Mouse (Mus musculus) adrenal gland, adult 18-20 months (tissue): Measurements from ENCODE around the gene Pigk. TPM values are rescaled to one million over a fixed set of nuclear protein-coding genes. Genes with fewer than 3 reads are reported as not detected.
A peak's percentile ranks its signal among the peaks of the same experiment; 100 is the strongest.

ENCODE experiments used
- DNase-seq, 2 experiments: peaks; one replicate each; pipeline ENCODE4 v3.0.0; 2021 to 2022; ENCODE audit warnings: low spot score in 2 of 2
- total RNA-seq, 2 experiments: library from RNA; stranded (reverse); gene quantifications; 1 replicate in 1 of 2; 2 replicates in 1 of 2; pipeline ENCODE4 v1.2.3; 2021

The Pigk gene
- total RNA-seq, 2 experiments from 2014 or later = 50.6 to 63.5 TPM

DNA sequence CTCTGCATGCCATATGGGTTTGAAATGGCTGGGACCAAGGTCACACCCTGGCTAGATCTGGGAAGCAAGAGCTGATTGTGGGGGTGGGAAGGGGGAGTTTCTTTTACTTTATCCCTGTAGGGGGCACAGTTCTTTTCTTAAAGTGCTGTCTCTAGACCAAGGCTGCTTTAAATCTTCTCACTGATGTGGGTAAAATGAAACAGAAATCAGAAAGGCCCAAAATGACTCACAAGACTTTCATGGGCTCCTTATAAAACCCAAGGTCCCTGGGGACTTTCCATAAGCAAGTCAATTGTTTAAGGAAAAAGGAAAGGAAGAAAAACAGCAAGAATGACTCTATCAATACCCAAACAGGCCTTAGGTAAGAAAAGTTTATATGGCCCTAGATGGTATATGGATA, 172.8 kb downstream of the Pigk start:
- DNase-seq = peak in 1 of 2 experiments; percentile 5

DNA sequence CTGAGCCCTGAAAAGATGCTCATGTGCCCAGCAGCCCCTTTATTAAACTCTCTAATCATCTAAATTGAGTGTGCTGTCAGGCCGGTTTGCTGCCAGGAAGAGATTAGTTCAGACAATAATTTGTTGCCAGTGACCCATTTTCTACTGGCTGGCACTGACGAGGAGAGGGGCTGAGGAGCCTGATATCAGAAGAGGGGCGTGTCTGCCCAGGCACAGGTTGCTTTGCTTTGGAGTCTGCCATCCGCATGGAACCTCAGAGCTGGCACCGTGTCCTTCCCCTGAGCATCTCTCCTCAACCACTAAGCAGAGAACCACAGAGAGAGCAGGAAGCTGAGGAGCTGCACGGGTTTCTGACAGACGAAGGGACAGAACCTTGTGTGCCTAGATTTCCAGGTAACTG, 174.2 kb downstream of the Pigk start:
- DNase-seq = no peak

DNA sequence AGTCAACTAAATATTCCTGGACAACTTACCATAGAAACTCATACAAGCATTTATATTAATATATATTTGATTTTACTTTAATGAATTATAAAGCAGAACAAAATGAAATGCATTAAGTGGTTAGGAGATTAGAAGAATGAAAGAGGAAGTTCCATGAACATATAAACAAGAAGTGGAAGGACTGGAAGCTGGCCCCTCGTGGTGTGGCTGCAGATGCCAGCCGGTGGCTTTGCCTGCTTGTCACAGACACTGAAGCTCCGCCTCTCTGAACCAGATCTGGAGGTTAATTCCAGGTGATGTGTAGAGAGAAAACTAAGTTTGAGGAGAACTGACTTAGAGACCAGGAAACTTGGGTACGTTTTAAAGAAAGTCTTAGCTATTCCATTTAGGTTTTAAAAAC, 181.0 kb downstream of the Pigk start:
- no peak for DNase-seq

DNA sequence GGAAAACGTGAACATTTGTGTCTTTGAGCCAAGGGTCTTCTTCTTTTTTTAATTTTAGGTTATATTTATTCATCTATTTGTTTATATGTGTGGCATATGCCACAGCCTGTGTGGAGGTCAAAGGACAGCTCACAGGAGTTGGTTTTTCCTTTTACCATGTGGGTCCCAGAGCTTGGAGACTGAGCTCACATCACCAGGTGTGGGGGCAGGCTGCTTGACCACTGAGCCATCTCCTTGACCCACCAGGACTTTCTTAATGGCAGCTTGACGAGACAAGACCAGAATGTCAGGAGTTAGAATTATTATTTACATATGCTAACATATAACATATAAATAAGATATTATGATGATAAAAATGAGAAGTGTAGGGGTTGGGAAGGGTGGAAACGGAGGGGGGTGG, 182.2 kb downstream of the Pigk start:
- no peak for DNase-seq

- no peak for DNase-seq
These were observed 183.3 kb downstream of the Pigk start for GRCm38 (mm10) chr3:152897196-152897595.

DNA sequence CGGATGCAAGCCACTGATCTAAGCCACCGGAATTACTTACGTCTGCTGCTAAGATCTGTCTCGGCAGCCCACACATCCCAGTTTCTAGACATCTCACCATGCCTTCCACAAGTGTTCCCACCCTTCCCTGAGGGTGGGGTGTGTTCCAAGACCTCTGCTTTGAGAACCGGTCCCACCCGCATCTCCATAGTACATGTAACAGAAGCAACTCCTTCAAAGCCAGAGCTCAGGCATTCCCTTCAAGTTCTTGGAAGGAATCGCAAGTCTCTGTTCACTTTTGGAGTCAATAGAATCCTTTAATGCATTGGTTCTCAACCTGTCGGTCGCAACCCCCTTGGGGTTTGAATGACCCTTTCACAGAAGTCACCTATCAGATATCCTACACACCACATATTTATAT, 185.0 kb downstream of the Pigk start:
- DNase-seq = no peak

DNA sequence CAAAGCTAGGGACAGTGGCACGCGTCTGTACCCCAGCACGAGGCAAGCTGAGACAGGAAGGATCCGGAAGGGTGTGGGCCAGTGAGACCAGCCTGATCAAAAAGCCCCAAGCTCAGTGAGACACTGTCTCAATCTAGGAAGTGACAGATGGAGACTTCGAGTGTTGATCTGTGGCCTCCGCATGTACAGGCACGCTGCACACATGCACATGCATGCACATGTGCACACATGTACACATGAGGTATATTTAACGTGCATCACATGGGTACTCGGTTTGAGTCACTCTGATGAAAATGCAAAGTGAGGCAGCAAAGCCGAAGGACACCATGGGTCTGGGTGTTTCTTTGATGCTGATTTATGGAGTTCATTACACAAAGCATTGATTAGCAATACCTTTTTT, 191.1 kb downstream of the Pigk start:
- DNase-seq = no peak

DNA sequence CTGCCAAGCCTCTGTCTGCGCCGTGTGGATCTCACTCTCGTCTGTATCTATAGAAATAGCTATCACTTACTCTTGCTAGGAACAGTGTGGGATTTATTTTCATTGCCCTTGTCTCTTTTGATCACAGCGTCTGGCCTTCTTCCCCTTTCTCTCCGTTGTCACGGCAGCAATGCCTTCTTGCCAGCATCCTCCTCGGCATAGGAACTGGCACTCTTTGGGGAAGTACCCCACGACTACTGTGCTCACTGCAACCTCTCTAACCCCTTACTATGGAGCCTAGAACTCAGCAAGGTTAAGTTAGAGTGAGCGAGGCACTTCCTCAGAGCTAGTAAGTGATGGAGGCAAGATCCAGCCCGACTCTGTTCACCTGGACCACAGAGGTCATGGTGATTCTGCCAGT, 191.9 kb downstream of the Pigk start:
- DNase-seq = no peak

DNA sequence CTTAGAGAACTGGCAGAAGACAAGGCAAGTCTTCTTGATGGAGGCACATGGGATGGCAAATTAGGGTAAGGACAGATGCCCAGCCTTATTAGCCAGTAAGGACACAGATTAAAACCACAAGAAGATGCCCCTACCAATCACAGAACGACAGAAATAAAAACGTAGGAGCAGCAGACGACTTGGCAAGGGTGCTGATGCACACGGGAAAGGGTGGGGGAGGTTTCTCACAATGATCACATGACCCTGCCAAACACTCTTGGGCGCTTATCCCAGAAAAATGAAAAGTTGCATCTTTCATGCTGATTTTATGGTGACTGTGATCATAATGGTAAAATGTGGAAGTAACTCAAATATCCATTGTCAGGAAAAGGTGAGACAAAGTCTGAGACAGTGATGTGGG, 193.2 kb downstream of the Pigk start:
- no peak for DNase-seq

DNA sequence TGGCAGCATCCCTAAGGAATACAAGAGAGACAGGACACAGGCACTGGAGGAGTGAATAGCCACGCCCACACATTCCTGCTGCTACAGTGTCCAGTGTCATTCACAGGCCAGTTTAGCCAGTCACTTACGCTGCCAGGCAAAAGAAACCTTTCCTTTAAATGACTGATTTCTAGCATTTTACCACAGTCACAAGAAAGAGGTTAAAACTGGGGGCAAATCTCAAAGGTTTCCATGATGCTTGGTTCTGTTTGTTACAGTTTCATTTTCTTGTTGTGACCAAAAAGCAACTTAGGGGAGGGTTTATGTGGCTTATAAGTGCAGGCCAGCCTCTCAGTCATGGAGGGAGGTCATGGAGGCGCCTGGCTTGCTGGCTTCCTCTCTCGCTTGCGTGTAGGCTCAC, 193.8 kb downstream of the Pigk start:
- no peak for DNase-seq

DNA sequence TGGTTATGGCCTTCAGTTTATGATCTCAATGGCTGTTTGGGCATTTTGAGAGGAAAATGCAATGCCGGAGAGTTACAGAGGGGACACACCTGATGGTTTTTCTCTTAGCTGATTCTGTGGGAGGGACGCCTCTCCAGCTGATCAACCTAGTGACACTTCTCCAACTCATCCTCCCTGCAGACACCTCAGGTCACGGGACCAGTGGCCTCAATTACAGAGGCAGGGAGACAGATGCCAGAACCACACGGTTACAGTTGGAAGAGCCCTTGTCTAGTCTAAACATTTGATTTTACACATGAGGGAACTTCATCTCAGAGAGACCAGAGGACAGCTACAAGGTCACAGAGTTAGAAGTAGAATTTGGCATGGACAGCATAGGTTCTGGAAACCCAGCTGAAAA, 197.7 kb downstream of the Pigk start:
- DNase-seq = no peak

DNA sequence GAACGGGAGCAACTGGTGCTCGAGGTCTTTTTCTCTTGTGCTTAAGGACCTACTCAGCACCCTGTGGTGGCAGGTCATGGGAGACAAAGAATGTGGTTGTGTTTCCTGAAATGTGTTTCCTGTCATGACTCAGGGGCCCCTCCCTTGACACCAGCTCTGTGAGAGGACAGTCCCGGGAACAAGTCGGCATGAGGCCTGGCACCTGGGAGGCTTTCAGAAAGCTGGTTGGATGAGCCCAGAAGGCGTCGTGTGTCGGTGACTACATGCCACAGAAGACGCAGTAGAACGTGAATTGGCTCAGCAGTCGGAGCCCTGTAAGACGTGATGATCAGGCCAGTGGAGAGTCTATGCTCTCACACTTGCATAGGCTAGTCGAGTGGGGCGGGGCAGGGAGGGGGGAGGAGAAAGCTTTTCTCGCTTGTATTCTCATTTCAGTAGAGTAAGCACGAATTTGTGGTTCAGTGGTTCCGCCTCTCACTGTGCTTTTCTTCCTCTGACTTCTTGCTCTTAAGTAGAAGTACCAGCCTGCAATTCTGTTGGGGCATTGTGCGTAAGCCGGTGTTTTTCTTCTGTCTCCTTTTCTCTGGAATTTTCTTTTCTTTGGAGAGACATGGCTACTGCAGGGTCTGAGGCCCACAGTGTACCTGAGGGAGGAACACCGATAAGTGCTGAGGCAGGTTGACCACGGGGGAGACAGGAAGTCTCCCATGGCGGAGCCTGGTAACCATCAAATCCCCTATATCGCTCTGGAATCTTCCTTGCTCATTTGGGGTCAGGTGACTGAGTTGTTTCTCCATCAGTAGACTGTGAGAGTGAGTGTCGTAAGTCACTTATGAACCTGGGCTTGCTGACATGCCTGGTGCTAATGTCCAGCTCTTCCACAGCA, 198.6 kb downstream of the Pigk start:
- DNase-seq = no peak

DNA sequence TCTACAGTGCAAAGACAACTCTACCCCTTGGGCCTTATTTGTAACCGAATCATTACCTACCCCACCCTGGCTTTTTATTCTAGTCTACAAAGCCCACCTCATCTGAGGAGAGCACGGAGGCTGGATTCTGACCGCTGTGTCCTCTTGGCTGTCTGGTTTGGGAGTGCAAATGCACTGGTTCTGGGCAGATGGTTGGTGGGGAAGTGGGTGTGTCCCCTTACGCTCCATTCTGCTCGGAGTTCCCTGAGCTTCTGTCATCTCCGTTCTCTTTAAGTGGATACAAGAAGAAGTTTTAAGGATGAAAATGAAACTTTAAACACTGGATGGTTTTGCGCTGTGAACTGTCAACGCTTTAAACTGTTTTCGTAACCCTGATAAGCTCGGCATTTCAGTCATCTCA, 199.2 kb downstream of the Pigk start:
- no peak for DNase-seq

DNA sequence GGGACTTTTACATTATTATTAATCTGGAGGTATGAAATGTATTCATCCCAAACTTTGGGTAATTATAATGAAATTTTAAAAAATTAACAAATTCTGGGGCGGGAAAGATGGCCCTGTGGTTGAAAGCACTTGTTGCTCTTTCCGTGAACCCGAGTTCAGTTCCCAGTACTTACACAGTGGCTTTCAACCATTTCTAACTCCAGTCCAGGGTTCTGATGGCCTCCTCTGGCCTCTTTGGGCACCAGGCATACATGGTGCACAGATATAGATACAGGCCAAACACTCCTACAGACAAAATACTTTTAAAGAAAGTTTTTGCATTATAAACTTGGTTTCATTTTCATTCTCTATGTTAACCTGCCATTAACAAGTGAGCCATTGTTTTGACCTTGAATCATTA, 199.7 kb downstream of the Pigk start:
- DNase-seq = no peak

- DNase-seq = no peak
These were observed 200.5 kb downstream of the Pigk start for GRCm38 (mm10) chr3:152914376-152914775.

GRCm38 (mm10) chr3:152917579-152917978, 203.7 kb downstream of the Pigk start:
- DNase-seq = no peak

DNA sequence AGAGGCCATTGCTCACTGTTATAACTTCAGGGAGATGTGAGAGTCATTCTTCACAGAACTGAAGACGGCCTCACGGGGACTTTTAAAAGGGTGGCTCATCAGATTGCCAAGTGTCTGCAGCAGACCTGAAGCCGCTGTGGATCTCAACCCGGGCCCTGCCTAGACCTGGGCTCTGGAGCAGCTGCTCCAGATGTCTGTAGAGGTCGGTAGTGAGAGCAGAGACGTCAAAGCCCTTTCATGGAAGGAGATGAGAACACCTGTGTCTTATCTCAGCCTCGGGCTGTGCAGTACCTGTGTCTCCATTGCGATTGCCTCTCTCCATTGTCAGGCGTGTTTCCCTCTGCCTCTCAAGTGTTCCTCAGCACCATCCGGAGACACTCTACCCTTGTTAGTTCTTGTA, 205.2 kb downstream of the Pigk start:
- DNase-seq = no peak

- DNase-seq = no peak
These were observed 206.5 kb downstream of the Pigk start for GRCm38 (mm10) chr3:152920365-152920764.

DNA sequence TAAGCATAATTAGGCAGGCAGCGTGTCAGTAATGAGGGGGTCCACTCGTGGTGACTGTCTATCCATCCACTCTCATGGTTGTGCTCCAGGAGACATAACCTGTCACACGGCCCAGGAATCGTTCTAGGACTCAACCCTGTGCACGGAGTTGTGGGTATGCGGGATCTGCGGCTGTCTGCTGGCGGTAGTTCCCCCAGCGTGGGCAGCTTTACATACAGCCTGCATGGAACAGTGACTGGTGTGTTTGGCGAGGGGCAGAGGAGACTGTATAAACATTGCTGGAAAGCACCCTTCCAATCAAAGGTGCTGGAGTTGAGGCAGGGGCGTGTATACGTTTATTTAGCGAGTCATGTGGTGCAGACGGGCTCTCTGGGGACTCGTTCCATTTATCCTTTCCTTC, 209.6 kb downstream of the Pigk start:
- DNase-seq = no peak

- DNase-seq = no peak
These were observed 211.5 kb downstream of the Pigk start for GRCm38 (mm10) chr3:152925364-152925763.

- no peak for DNase-seq
These were observed 212.3 kb downstream of the Pigk start for GRCm38 (mm10) chr3:152926166-152926565.

DNA sequence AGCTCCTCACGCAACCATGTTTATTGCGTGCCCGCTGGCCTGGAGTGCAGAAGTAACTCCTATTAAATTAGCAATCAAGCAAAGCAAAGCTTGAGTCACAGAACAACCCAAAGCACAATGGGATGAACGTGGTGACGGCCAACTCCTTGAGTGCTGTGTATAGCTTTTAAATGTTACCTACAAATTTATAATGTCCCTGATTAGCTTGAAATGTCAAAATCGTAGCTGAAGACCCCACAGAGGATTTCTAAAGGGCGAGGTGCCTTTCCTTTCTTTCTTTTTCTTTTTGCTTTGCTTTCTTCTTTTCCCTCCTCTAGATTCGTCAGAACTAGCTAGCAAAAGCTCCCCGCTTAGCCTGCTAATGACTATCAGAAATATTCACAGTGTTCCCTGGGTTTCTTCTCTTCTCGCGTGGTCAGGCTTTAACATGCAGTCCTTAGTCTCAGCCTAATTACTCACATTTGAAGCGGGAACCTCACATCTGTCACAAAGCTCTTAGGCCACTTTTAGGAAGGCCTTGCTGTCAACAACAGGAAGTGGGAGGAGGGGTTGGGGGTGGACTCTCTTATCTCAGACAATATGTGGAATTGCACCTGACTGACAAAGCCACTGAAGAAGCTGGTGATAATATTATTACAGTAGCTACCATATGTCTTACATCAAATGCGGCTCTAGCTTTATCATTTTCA, 214.5 kb downstream of the Pigk start:
- no peak for DNase-seq
